ENCODE assay signal across 22 mouse cellular contexts in genomic region chr11:60260743-60261142, GRCm38 (mm10).
"Had no signal": no experiment of that assay in that cellular context is flagged by ENCODE, and none has a peak within 500 bp of the region (broad histone marks: within the 10 kb centered on the region; RNA-seq: fewer than 3 reads in every experiment).

No protein-coding gene starts in this region.

- DNase-seq: gastrocnemius, postnatal 10 days; gastrocnemius, postnatal 25 days; heart, adult 18-20 months; heart, postnatal 10 days; heart, postnatal 4 days; kidney, adult 18-20 months; kidney, adult 8-10 months; kidney, postnatal 10 days; kidney, postnatal 25 days; kidney, postnatal 4 days; left cerebral cortex, postnatal 4 days had no signal

- H3K4me3 ChIP-seq: gastrocnemius, adult 2 months; heart, embryonic 10.5 days; heart, embryonic 12.5 days; hindbrain, embryonic 10.5 days; hindbrain, embryonic 12.5 days; intestine, embryonic 15.5 days; limb, embryonic 13.5 days; limb, embryonic 15.5 days; liver, embryonic 12.5 days had no signal

- H3K27ac ChIP-seq: gastrocnemius, adult 2 months; heart, embryonic 10.5 days; hindbrain, embryonic 10.5 days; hindbrain, embryonic 12.5 days; hindbrain, embryonic 14.5 days; intestine, embryonic 15.5 days; limb, embryonic 13.5 days; limb, embryonic 15.5 days; liver, embryonic 12.5 days; liver, embryonic 14.5 days had no signal
